Mouse (Mus musculus): ENCODE data around the gene Ppp1r12a. TPM values are rescaled to one million over a fixed set of nuclear protein-coding genes. Genes with fewer than 3 reads are reported as not detected.

Ppp1r12a gene
- total and polyA plus RNA-seq, 2 experiments from 2014 or later = 51.6 to 92.3 TPM

DNA sequence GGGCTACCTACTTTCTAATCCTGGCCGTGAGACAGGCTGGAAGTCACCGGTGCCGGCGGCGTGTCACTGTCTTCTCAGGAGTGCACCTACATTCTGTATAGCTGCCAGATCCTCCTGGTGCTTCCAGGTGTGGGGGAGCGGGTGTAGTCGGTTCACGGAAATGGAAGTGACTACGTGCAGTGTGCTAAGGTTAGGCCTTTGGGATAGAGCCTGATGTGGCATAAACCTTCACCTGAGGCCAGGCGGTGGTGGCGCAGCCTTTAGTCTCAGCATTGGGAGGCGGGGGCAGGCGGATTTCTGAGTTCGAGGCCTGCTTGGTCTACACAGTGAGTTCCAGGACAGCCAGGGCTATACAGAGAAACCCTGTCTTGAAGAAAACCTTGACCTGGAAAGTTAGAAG, 3.0 kb upstream of the Ppp1r12a start:
- ATAC-seq (no peak), DNase-seq (no peak)
- 92% methylated on average over 14 of the region's 14 CpGs for WGBS
- Histone ChIP-seq H3K36me3 (ENCODE audit: insufficient read depth) (no peaks in the 10 kb centered on the region), H3K4me1 (ENCODE audit: insufficient read depth) (no peaks in the 10 kb centered on the region), H3K9me3 (ENCODE audit: low read length) (no peaks in the 10 kb centered on the region), H3K9ac (no peak overlapping the region), H3K27ac (ENCODE audit: low read depth, low read length) (no peak overlapping the region), H3K4me3 (ENCODE audit: low read depth, low read length) (no peak overlapping the region), H3K27me3 (ENCODE audit: insufficient read depth, low read length) (no peaks in the 10 kb centered on the region), H3K4me2 (ENCODE audit: low read depth) (no peak overlapping the region)
- no peak for TF ChIP-seq CTCF (IDR thresholded peaks at IDR 0.05; ENCODE audit: low read depth)

DNA sequence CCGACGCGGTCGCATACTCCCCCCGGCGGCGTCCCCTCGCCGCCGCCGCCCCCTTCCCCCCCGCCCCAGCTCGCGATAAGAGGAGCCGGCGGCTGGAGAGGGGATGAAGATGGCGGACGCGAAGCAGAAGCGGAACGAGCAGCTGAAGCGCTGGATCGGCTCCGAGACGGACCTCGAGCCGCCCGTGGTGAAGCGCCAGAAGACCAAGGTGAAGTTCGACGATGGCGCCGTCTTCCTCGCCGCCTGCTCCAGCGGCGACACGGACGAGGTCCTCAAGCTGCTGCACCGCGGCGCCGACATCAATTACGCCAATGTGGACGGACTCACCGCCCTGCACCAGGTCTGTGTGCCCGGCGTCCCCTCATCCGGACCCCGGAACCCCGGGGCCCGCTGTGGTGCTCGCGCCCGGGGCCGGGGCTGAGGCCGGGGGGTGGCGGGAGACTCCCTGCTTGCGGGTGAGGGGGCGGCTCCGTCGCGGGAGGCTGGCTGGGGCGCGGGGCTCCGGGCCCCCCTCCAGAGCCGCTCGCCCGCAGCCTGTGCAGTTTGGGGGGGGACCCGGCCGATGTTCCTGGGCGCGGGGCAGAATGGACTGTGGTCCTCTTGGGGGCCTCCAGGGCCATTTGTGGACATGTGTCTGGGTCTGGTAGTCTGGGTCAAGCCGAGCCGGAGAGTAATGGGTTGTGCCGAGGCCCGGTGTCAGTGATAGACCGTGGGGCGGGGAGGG, 466 bp downstream of the Ppp1r12a start:
- H3K27me3 ChIP-seq (ENCODE audit: insufficient read depth, low read length) = no peaks in the 10 kb centered on the region
- H3K4me1 ChIP-seq (ENCODE audit: insufficient read depth) = peaks cover 12% of the 10 kb centered on the region
- no peaks in the 10 kb centered on the region for H3K9me3 ChIP-seq (ENCODE audit: low read length)
- H3K4me3 ChIP-seq (ENCODE audit: low read depth, low read length) = peak overlapping the region; percentile 98
- no peak for TF ChIP-seq CTCF (IDR thresholded peaks at IDR 0.05; ENCODE audit: low read depth)
- no peak for DNase-seq
- ATAC-seq = peak; percentile 38
- peak overlapping the region; percentile 60 for H3K4me2 ChIP-seq (ENCODE audit: low read depth)
- peak overlapping the region; percentile 99 for H3K9ac ChIP-seq
- H3K36me3 ChIP-seq (ENCODE audit: insufficient read depth) = no peaks in the 10 kb centered on the region
- 1% methylated on average over 63 of the region's 79 CpGs for WGBS
- peak overlapping the region; percentile 100 for H3K27ac ChIP-seq (ENCODE audit: low read depth, low read length)

DNA sequence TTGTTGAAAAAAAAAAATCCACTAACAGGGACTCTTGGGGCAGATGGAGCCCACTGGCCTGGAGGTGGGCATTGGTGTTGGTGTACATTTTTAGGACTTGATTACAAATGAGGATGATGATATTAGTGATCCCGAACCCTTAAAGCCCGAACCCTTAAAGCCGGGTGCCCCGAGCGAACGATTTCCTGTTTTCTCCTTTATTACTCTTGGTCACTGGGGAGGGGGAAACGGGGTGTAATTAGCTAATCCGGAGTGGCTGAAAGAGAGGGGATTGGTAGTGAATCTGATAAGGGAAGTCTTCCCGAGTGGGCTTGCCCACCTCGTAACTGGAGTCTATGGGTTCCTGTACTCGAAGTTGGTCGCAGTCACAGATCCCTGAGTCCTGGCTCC, 1.0 kb downstream of the Ppp1r12a start:
- WGBS = 2% methylated on average over 12 of the region's 12 CpGs
- H3K27me3 ChIP-seq (ENCODE audit: insufficient read depth, low read length) = no peaks in the 10 kb centered on the region
- ATAC-seq = no peak
- H3K4me2 ChIP-seq (ENCODE audit: low read depth) = peak overlapping the region; percentile 60
- TF ChIP-seq CTCF (IDR thresholded peaks at IDR 0.05; ENCODE audit: low read depth) = no peak
- H3K9ac ChIP-seq = peak overlapping the region; percentile 99
- peaks cover 12% of the 10 kb centered on the region for H3K4me1 ChIP-seq (ENCODE audit: insufficient read depth)
- peak; percentile 41 for DNase-seq
- H3K4me3 ChIP-seq (ENCODE audit: low read depth, low read length) = peak overlapping the region; percentile 98
- H3K9me3 ChIP-seq (ENCODE audit: low read length) = no peaks in the 10 kb centered on the region
- H3K36me3 ChIP-seq (ENCODE audit: insufficient read depth) = no peaks in the 10 kb centered on the region
- peak overlapping the region; percentile 100 for H3K27ac ChIP-seq (ENCODE audit: low read depth, low read length)

DNA sequence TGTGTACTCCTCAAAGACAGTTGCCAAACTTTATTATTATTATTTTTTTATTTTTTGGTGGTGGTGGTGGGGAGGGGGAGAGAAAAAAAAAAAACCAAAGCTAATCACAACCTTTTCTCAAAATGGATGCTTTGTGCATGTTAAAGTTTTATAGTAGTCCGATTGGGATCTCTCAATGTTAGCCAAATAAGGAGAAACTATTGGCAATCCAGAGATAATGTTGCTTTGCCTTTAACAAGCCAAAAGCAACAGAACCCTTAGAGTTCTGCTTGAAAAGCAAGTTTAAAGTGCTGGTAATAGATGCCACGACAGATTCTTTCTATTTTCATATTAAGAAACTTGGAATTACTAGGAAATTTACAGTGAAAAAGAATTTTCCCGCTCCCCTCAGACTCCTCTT, 1.5 kb downstream of the Ppp1r12a start:
- TF ChIP-seq CTCF (IDR thresholded peaks at IDR 0.05; ENCODE audit: low read depth) = no peak
- Histone ChIP-seq H3K4me2 (ENCODE audit: low read depth) (peak overlapping the region; percentile 60), H3K4me3 (ENCODE audit: low read depth, low read length) (peak overlapping the region; percentile 98), H3K27ac (ENCODE audit: low read depth, low read length) (no peak overlapping the region), H3K4me1 (ENCODE audit: insufficient read depth) (peaks cover 12% of the 10 kb centered on the region), H3K9ac (peak overlapping the region; percentile 99), H3K36me3 (ENCODE audit: insufficient read depth) (no peaks in the 10 kb centered on the region), H3K27me3 (ENCODE audit: insufficient read depth, low read length) (no peaks in the 10 kb centered on the region), H3K9me3 (ENCODE audit: low read length) (no peaks in the 10 kb centered on the region)
- no peak for DNase-seq
- whole genome bisulfite sequencing = 16% methylated on average over 3 of the region's 3 CpGs
- no peak for ATAC-seq

DNA sequence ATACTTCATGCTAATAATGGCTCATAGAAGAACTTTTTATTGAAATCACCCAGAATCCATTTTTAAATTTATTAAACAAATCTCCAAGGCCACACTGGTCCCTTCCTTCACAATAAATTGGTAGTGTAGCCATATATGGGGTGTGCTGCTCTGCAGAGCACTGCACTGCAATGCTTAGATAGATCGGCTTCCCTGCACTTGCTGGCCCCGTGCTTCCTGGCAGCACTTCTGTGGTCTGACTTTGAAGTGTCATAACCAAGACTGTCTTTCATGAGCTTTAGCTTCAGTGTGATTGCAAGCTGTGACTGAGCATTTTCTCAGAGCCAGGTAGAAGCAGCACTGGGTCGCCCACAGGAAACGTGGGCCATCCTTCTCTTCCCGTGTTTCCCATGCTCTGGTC, 5.8 kb downstream of the Ppp1r12a start:
- Histone ChIP-seq H3K9ac (no peak overlapping the region), H3K36me3 (ENCODE audit: insufficient read depth) (no peaks in the 10 kb centered on the region), H3K9me3 (ENCODE audit: low read length) (no peaks in the 10 kb centered on the region), H3K27ac (ENCODE audit: low read depth, low read length) (no peak overlapping the region), H3K4me2 (ENCODE audit: low read depth) (no peak overlapping the region), H3K27me3 (ENCODE audit: insufficient read depth, low read length) (no peaks in the 10 kb centered on the region), H3K4me1 (ENCODE audit: insufficient read depth) (peaks cover 12% of the 10 kb centered on the region), H3K4me3 (ENCODE audit: low read depth, low read length) (no peak overlapping the region)
- 84% methylated on average over 5 of the region's 5 CpGs for WGBS
- no peak for ATAC-seq
- TF ChIP-seq CTCF (IDR thresholded peaks at IDR 0.05; ENCODE audit: low read depth) = no peak
- DNase-seq = no peak

DNA sequence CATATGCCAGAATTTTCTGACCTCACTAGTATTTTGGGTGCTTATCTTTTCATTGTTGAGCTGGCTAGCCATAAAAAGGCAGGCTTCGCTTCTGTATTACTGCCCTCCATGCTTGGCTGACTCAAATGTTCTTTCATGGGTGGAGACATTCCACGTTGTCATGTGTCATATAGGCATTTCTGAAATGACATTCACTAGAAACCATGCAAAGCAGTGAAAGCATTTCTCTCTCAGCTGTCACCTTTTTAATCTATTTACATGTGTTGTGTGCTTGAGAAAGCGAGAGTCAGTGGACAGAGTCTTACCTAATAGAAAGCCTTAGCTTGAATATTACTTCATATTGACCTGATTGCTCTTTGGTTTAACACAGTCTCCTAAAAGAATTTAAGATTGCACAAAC, 8.8 kb downstream of the Ppp1r12a start:
- Histone ChIP-seq H3K4me2 (ENCODE audit: low read depth) (no peak overlapping the region), H3K4me3 (ENCODE audit: low read depth, low read length) (no peak overlapping the region), H3K9me3 (ENCODE audit: low read length) (no peaks in the 10 kb centered on the region), H3K27ac (ENCODE audit: low read depth, low read length) (no peak overlapping the region), H3K36me3 (ENCODE audit: insufficient read depth) (no peaks in the 10 kb centered on the region), H3K4me1 (ENCODE audit: insufficient read depth) (no peaks in the 10 kb centered on the region), H3K27me3 (ENCODE audit: insufficient read depth, low read length) (no peaks in the 10 kb centered on the region), H3K9ac (no peak overlapping the region)
- 78% methylated on average over 3 of the region's 3 CpGs for WGBS
- DNase-seq (no peak), ATAC-seq (no peak)
- TF ChIP-seq CTCF (IDR thresholded peaks at IDR 0.05; ENCODE audit: low read depth) = no peak

DNA sequence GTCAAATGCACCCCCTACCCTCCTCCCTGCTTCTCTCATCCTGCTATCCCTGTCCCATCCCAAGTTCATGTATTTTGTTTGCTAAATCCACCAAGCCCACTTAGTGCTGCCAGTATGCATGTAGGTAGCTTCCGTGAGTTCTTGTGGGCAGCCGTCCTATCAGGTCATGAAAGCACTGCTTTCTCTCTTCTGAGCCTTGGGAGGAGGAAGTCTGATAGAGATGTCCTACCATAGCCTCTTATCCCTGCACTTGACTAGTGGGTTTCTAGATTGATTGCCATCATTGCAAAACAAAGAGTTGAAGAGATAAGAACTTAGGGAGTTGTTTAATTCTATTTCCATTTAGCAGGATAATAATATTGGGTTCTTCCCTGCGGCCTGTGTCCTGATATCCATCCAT, 9.6 kb downstream of the Ppp1r12a start:
- TF ChIP-seq CTCF (IDR thresholded peaks at IDR 0.05; ENCODE audit: low read depth) = no peak
- Histone ChIP-seq H3K9ac (no peak overlapping the region), H3K9me3 (ENCODE audit: low read length) (no peaks in the 10 kb centered on the region), H3K4me2 (ENCODE audit: low read depth) (no peak overlapping the region), H3K36me3 (ENCODE audit: insufficient read depth) (no peaks in the 10 kb centered on the region), H3K27ac (ENCODE audit: low read depth, low read length) (no peak overlapping the region), H3K4me1 (ENCODE audit: insufficient read depth) (no peaks in the 10 kb centered on the region), H3K27me3 (ENCODE audit: insufficient read depth, low read length) (no peaks in the 10 kb centered on the region), H3K4me3 (ENCODE audit: low read depth, low read length) (no peak overlapping the region)
- DNase-seq = no peak
- no peak for ATAC-seq
- WGBS = 92% methylated on average over 3 of the region's 3 CpGs
